Mouse (Mus musculus) heart, postnatal 0 days (tissue): ENCODE data around the gene Ceacam19.

Experiments
- CTCF ChIP-seq: IDR thresholded peaks from 2 replicates; pipeline ENCODE4 v1.5.1; 2016; ENCODE audit warnings: antibody characterized with exemption, control low read depth, low read depth
- EP300 ChIP-seq: IDR thresholded peaks from 2 replicates; pipeline ENCODE4 v1.6.1; 2016; ENCODE audit warnings: antibody characterized with exemption, low read depth

DNA sequence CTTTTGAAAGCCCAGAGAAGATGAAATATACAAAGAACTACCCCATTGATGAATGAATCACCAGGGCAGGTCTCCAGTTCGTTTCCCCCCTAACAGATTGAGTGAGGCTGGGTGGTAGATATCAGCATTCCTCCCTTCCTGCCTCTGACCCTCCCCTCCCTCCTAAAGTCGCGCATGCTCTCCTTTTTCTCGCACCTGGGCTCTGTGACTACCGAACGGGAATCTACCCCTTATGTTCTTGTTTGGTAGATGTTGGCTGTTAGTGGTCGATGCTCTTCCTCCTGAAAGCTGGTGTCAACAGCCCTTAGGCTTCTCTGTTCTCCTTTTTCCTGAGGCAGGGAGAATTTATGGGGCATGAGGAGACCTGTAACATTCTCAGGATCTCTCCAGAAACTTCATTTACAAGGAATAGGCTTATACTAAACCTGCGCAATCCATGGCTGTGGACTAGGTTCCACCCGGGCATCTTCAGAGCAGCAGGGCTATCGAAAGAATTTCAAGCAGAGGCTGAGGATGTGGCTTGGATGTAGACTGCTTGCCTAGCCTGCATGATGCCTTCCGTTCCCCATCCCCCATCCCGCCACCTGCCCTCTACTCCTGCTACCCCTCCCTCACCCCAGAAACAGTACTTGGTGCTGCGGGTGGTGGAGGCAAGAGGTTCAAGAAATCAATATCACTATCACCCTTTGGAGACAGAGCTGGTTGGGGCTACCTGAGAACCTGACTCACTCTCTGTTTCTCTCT lies 44.5 kb upstream of the Ceacam19 start:
- TF ChIP-seq CTCF (no peak), EP300 (no peak)
